Mouse (Mus musculus) lung, embryonic 15.5 days (tissue): ENCODE results near the gene Elf4. TPM values are rescaled to one million over a fixed set of nuclear protein-coding genes. Genes with fewer than 3 reads are reported as not detected.

Experiments
- ATAC-seq: fragments of 200-750 bp; cut with Nextera tagmentation; 2 replicates; pipeline ENCODE4 v1.8.0; 2017; ENCODE audit warnings: moderate number of reproducible peaks, borderline replicate concordance; ENCODE audit not compliant: low FRiP score, low TSS enrichment; ENCODE audit errors: extremely low read depth
- H3K27ac ChIP-seq: fragments of 300-500 bp; sonication (generic); 2 replicates; pipeline ENCODE4 v1.5.1; 2015; ENCODE audit warnings: moderate library complexity, mild to moderate bottlenecking, inconsistent platforms
- H3K27me3 ChIP-seq: fragments of 300-500 bp; sonication (generic); 2 replicates; pipeline ENCODE4 v1.6.1; 2015; ENCODE audit warnings: inconsistent platforms
- H3K36me3 ChIP-seq: fragments of 300-500 bp; sonication (generic); 2 replicates; pipeline ENCODE4 v1.6.1; 2015; ENCODE audit warnings: inconsistent platforms
- H3K4me1 ChIP-seq: fragments of 300-500 bp; sonication (generic); 2 replicates; pipeline ENCODE4 v1.6.1; 2015; ENCODE audit warnings: inconsistent platforms
- H3K4me2 ChIP-seq: fragments of 300-500 bp; sonication (generic); 2 replicates; pipeline ENCODE4 v1.6.1; 2015; ENCODE audit warnings: inconsistent platforms, mild to moderate bottlenecking, moderate library complexity
- H3K4me3 ChIP-seq: fragments of 300-500 bp; sonication (generic); 2 replicates; pipeline ENCODE4 v1.5.1; 2015; ENCODE audit warnings: mild to moderate bottlenecking, inconsistent platforms
- H3K9ac ChIP-seq: fragments of 300-500 bp; sonication (generic); 2 replicates; pipeline ENCODE4 v1.6.1; 2015; ENCODE audit warnings: inconsistent platforms
- H3K9me3 ChIP-seq: fragments of 300-500 bp; sonication (generic); 2 replicates; pipeline ENCODE4 v1.6.1; 2016; ENCODE audit warnings: inconsistent platforms
- WGBS: fragments of 180-500 bp; shearing (Covaris S2); methylation state at CpG from one replicate; pipeline ENCODE4 v1.1.7; 2015; 5-methylcytosine and 5-hydroxymethylcytosine counted together
- polyA plus RNA-seq: library from polyadenylated mRNA; unstranded; fragments of >200 nt; fragmentation: Nextera tagmentation; extraction: Ambion mirVana; gene quantifications from 2 replicates; pipeline ENCODE4 v1.2.1, GENCODE M21; 2015

The Elf4 gene
- polyA plus RNA-seq, 1 experiment from 2014 or later, result 6.3 TPM

DNA sequence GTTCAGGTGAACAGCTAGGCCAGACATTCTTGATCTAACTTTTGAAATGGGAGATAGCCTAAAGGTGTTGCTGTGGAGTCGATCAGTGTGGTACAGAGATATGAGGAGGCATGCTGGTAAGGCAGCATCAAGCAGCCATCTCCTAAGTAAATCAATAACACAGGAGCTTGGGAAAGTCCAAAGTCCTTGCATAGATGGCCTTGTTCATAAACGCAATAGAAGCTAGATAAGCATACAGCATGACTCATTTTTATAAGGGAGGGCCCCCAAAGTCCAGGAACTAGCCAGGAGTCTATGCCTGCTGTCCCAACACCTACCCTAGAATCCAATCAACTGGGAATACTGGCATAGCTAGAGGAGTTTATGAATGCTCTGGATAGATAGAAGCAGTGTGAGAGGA, 44.5 kb downstream of the Elf4 start:
- Histone ChIP-seq H3K27me3 (no peaks in the 10 kb centered on the region), H3K4me3 (no peak overlapping the region), H3K4me1 (no peaks in the 10 kb centered on the region), H3K9me3 (no peaks in the 10 kb centered on the region), H3K4me2 (no peak overlapping the region), H3K27ac (no peak overlapping the region), H3K36me3 (no peaks in the 10 kb centered on the region; the same call in 1 of the 2 replicates), H3K9ac (no peak overlapping the region)
- ATAC-seq, result no peak
- WGBS, result 72% methylated on average over 2 of the region's 2 CpGs

DNA sequence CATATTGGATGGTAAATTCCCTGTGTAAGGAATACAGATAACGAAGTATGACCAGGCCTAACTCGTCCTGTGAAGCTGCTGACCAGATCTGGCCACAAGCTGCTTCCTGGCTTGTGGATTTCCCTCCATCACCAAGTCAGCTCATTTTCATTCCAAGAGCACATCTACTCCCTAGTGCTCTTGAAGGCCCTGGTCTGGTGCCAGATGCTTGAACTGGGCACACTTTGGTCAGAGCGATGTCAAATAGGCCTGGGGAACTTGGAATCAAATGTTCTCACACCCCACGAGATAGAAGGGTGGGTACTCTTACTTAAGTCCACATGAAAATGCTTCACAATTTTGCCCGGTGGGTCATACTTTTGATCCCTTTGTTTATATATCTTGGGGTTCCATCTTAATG, 48.6 kb downstream of the Elf4 start:
- no peak for ATAC-seq
- 78% methylated on average over 5 of the region's 5 CpGs for WGBS

DNA sequence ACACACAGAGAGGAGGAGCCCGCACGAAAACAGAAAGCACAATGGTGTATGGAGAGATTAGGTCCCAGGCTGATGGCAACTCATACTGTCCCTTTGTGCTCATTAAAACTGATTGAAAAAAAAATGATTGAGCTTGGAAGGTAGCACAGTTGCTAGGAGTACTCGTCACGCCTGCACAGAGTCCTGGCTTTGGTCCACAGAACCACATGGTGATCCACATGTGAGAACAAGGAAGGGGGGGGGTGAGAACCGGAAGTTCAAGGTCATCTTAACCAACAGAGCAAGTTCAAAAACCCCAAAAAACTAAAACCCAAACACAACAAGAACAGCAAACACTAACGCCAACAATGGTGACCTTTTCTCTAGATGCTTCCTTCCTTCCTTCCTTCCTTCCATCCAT, 50.3 kb downstream of the Elf4 start:
- Histone ChIP-seq H3K27ac (no peak overlapping the region), H3K4me1 (no peaks in the 10 kb centered on the region), H3K9ac (no peak overlapping the region), H3K36me3 (no peaks in the 10 kb centered on the region; the same call in 1 of the 2 replicates), H3K4me2 (no peak overlapping the region), H3K27me3 (no peaks in the 10 kb centered on the region), H3K9me3 (no peaks in the 10 kb centered on the region), H3K4me3 (no peak overlapping the region)
- 75% methylated on average over 6 of the region's 6 CpGs for WGBS
- ATAC-seq, result no peak

More for the DNA sequence above, 48.6 kb downstream of the Elf4 start:
- Histone ChIP-seq H3K9ac (no peak overlapping the region), H3K36me3 (no peaks in the 10 kb centered on the region; the same call in 1 of the 2 replicates), H3K9me3 (no peaks in the 10 kb centered on the region), H3K4me1 (no peaks in the 10 kb centered on the region), H3K4me3 (no peak overlapping the region), H3K27ac (no peak overlapping the region), H3K4me2 (no peak overlapping the region), H3K27me3 (no peaks in the 10 kb centered on the region)

DNA sequence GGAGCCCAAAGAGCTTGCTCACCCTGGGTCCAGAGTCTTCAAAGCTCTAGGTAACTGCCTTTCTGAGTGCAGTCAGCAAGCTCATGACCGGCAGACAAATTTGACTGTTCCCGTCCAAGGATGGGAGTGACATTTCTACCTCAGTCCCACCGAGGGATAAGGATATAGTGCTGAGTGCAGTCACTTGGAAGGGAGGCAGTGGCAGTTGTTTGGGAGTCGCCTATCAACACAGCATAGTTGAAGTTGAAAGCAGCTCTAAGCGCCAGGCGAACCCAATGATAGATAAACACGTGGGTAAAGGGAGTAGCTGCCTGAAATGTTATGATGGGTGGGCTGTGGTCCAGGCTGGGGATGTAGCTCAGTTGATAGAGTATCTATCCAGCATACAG, 52.5 kb downstream of the Elf4 start:
- peak; percentile 10; the same call in 1 of the 2 replicates for ATAC-seq
- peak overlapping the region; percentile 53; the same call in 1 of the 2 replicates for H3K4me2 ChIP-seq
- H3K36me3 ChIP-seq, result no peaks in the 10 kb centered on the region; the same call in 1 of the 2 replicates
- H3K4me1 ChIP-seq, result no peaks in the 10 kb centered on the region
- WGBS, result 16% methylated on average over 7 of the region's 7 CpGs
- no peaks in the 10 kb centered on the region for H3K9me3 ChIP-seq
- H3K27me3 ChIP-seq, result no peaks in the 10 kb centered on the region
- no peak overlapping the region for H3K27ac ChIP-seq
- peak overlapping the region; percentile 52; the same call in 1 of the 2 replicates for H3K4me3 ChIP-seq
- no peak overlapping the region for H3K9ac ChIP-seq

DNA sequence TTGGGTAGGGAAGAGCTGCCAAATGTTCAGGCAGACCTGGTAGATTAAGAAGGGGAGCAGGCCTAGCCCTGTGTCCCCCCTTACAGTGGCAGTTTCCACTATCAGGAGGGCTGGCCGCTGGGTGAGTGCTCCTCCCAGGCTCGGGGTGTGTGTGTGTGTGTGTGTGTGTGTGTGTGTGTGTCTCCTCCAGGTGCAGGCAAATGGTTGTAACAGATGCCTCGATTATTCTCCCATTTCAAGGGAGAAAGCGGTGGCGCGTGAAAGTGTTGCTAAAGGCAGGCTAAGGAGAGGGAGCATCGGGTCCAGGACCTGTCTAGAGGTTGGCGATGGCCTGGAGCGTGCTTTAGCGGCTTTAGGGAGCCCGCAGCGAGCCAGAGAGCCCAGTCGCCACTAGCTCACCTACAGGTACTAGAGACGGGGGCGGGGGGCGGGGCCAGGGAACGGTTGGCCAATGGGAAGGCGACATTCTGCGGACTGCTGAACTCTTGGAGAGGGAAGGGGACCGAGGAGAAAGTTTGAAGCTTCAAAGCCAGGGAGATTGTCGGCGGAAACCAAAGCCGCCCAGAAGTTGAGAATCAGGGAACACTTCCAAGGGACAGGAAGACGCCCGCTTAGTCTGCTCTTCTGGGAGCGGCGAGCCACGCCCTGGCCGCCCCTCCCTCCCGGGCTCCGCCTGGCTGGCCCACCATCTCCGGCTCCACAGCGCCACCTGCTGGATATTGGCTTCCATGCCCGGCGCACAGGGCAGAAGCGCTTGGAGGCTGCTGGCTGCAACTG, 53.1 kb downstream of the Elf4 start:
- Histone ChIP-seq H3K4me3 (peak overlapping the region; percentile 52), H3K27me3 (no peaks in the 10 kb centered on the region), H3K4me2 (peak overlapping the region; percentile 53), H3K36me3 (no peaks in the 10 kb centered on the region), H3K27ac (peak overlapping the region; percentile 33; the same call in 1 of the 2 replicates), H3K9ac (0 out of 2 replicates have a peak overlapping the region, but pooled peaks have one; percentile 32), H3K4me1 (no peaks in the 10 kb centered on the region), H3K9me3 (no peaks in the 10 kb centered on the region)
- peak; percentile 87 for ATAC-seq
- 10% methylated on average over 36 of the region's 36 CpGs for WGBS

DNA sequence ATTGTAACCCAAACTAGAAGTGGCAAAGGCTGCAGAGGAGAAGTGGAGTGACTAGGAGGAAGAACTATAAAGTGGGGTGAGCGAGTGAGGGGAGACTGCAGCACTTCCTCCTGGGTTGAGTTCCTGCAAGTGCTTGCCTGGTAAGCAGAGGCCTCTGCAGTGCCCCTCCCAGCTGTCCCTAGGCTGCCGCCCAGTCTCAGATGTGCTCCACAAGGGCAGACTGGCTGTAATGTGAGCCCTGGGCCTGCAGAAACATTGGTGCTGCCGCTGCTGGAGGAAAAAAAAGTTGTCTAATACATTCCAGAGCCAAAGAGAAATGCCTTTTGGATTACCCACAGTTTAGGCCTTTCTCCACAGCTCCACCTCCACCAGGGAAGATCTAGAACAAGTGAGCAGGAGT, 57.8 kb downstream of the Elf4 start:
- H3K9me3 ChIP-seq, result no peaks in the 10 kb centered on the region
- H3K27ac ChIP-seq, result no peak overlapping the region
- H3K4me2 ChIP-seq, result no peak overlapping the region
- peaks cover 28% of the 10 kb centered on the region for H3K36me3 ChIP-seq
- H3K9ac ChIP-seq, result no peak overlapping the region
- ATAC-seq, result no peak
- H3K4me1 ChIP-seq, result no peaks in the 10 kb centered on the region
- H3K27me3 ChIP-seq, result no peaks in the 10 kb centered on the region
- no peak overlapping the region for H3K4me3 ChIP-seq
- 35% methylated on average over 3 of the region's 3 CpGs for WGBS

DNA sequence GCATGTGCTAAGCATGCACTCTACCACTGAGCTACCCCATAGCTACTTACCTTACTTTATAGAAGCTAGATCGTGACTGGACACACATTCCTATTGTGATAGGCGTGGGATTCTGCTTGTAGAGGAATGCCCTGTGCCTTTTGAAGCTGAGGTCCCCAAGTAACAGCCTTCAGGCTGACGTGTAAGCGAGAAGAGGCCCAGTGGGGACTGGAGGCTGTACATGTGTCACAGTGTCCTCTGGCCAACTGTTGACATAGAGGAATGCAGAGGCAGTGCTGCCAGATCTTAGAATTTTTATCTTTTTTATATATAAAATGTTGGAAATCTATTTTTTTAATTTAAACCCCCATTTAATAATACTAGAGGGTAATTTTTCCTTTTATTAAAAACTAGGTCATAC, 62.9 kb downstream of the Elf4 start:
- Histone ChIP-seq H3K4me2 (no peak overlapping the region), H3K27me3 (no peaks in the 10 kb centered on the region), H3K36me3 (peaks cover 28% of the 10 kb centered on the region), H3K9me3 (no peaks in the 10 kb centered on the region), H3K4me3 (no peak overlapping the region), H3K9ac (no peak overlapping the region), H3K27ac (no peak overlapping the region), H3K4me1 (no peaks in the 10 kb centered on the region)
- WGBS, result 70% methylated on average over 4 of the region's 4 CpGs
- ATAC-seq, result no peak

DNA sequence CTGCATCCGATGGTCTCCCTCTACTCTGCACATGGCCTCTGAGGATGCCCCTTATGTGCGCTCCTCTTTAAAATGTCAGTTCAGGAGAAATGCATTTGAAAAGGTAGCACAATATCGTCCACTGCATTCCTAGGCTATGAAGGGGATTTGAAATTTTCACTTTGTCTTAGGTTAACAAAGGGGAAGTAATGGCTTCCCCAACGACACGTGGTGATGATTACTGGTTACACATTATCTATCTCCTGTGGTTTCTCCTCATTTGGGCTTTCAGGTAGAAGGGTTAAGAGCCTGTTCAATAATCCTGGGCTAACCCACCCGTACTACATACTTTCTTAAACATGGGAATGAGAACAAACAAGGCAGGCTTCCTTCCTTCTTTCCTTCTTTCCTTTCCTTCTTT, 73.6 kb downstream of the Elf4 start:
- Histone ChIP-seq H3K27me3 (no peaks in the 10 kb centered on the region), H3K36me3 (peaks cover 28% of the 10 kb centered on the region), H3K4me3 (no peak overlapping the region), H3K4me2 (no peak overlapping the region), H3K27ac (no peak overlapping the region), H3K9me3 (no peaks in the 10 kb centered on the region), H3K9ac (no peak overlapping the region), H3K4me1 (no peaks in the 10 kb centered on the region)
- WGBS, result 91% methylated on average over 6 of the region's 6 CpGs
- ATAC-seq, result no peak

DNA sequence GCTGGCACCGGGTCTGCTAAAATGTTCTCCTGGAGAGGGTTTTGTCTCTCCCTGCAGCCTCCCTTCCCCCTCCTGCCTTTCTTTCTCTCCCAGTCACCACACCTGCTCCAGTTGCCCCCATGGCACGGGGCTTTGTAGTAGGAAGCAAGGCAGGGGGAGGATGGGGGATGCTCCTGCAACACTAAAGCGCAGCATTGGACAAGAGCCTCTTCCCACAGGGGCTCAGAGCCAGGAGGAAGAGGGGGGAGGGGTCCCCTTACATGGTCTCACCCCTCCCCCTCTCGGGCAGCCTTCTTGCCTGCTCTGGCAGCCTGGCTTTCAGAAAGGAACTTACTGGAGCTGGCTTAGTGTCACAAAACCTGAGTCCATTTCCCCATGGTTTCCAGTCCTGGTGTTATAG, 77.0 kb downstream of the Elf4 start:
- 56% methylated on average over 4 of the region's 4 CpGs for WGBS
- H3K4me1 ChIP-seq, result no peaks in the 10 kb centered on the region
- H3K36me3 ChIP-seq, result peaks cover 24% of the 10 kb centered on the region; the same call in 1 of the 2 replicates

DNA sequence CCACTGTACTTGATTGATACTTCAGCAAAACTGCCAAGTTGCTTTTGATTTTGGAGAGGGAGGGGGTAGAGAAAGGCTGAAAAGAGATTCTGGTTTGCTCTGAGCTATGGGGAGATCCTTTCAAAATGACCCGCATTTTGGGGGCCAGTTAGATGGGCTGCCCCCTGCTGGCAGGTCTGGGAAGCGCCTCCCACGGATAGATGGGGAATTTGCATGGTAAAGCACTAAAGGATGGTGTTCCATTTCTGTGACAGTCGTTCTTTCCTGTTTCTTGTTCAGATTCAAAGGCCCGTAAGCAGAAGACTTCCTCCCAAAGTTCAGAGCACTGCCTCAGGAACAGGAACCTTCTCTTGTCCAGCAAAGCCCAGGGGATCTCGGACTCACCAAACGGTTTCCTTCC, 79.3 kb downstream of the Elf4 start:
- H3K27me3 ChIP-seq, result no peaks in the 10 kb centered on the region
- peaks cover 21% of the 10 kb centered on the region for H3K36me3 ChIP-seq

More for the DNA sequence above, 77.0 kb downstream of the Elf4 start:
- ATAC-seq, result no peak
- Histone ChIP-seq H3K27me3 (no peaks in the 10 kb centered on the region), H3K4me3 (no peak overlapping the region), H3K9me3 (no peaks in the 10 kb centered on the region), H3K4me2 (no peak overlapping the region), H3K9ac (no peak overlapping the region), H3K27ac (no peak overlapping the region)

DNA sequence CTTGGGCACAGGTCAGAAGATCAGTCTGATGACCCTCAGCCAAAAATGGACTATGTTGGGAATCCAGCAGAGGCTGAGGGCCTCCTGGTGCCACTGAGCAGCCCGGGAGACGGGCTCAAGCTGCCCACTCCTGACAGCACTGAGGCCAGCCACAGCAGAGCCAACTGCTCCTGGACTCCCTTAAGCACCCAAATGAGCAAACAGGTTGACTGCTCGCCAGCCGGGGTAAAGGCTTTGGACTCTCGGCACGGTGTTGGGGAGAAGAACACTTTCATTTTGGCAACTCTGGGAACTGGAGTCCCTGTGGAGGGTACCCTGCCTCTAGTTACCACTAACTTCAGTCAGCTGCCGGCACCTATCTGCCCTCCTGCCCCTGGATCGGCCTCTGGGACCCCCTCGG, 95.1 kb downstream of the Elf4 start:
- WGBS, result 91% methylated on average over 9 of the region's 9 CpGs
- Histone ChIP-seq H3K4me2 (no peak overlapping the region), H3K9ac (no peak overlapping the region), H3K36me3 (peaks cover 15% of the 10 kb centered on the region), H3K4me1 (0 out of 2 replicates have a peak, but pooled peaks cover 6% of the 10 kb centered on the region), H3K9me3 (no peaks in the 10 kb centered on the region), H3K27me3 (no peaks in the 10 kb centered on the region), H3K27ac (no peak overlapping the region), H3K4me3 (no peak overlapping the region)
- no peak for ATAC-seq

More for the DNA sequence above, 79.3 kb downstream of the Elf4 start:
- Histone ChIP-seq H3K9ac (no peak overlapping the region), H3K4me3 (no peak overlapping the region), H3K27ac (no peak overlapping the region), H3K4me1 (no peaks in the 10 kb centered on the region), H3K4me2 (no peak overlapping the region), H3K9me3 (no peaks in the 10 kb centered on the region)
- 43% methylated on average over 7 of the region's 7 CpGs for WGBS
- no peak for ATAC-seq

DNA sequence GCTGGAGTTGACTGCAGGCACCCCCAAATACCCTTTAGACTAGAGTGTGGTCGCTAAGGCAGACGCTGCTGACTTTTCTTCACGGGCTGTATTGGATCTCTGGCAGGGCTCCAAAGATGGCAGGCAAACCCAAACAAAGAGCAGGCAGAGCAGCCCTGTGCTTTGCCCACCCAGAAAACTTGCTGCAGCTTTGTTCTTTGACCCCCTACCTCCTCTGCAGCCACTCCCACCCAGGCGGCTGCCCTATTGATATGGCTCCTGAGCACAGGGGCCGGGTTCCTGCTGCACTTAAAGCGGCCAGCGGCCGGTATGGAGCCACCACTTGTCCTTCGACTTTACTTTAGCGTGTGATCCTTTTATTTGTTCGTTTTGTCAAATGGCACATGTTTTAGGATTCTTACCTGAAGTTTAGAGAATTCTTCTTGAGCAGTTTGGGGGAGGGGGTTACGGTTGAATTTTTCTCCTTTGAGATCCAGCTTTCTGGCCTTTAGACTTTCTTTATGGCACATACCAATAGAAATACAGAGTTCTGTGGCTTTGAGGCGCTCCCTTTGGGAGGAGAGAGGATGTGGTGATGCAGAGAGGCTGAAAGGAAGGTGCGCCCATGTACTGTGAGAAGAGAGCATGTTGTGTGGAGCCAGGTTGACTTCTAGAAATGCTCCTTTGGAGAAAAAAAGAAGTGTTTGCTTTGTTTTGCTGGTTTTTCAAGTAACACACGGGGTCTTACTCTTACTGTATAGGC, 96.9 kb downstream of the Elf4 start:
- Histone ChIP-seq H3K4me2 (no peak overlapping the region), H3K4me1 (0 out of 2 replicates have a peak, but pooled peaks cover 6% of the 10 kb centered on the region), H3K9ac (no peak overlapping the region), H3K9me3 (no peaks in the 10 kb centered on the region), H3K36me3 (peaks cover 15% of the 10 kb centered on the region), H3K27ac (no peak overlapping the region), H3K4me3 (no peak overlapping the region), H3K27me3 (no peaks in the 10 kb centered on the region)
- no peak for ATAC-seq
- 41% methylated on average over 15 of the region's 15 CpGs for WGBS
